Mouse (Mus musculus): ENCODE data around the gene Gcnt3. TPM values are rescaled to one million over a fixed set of nuclear protein-coding genes. Genes with fewer than 3 reads are reported as not detected.

Gcnt3 gene
- polyA plus RNA-seq (2014; fragmentation: Illumina TruSeq; extraction: RNeasy Lipid Tissue Mini Kit (QIAGEN cat#74804); ENCODE audit: low read depth, low replicate concordance): 5.4 TPM

DNA sequence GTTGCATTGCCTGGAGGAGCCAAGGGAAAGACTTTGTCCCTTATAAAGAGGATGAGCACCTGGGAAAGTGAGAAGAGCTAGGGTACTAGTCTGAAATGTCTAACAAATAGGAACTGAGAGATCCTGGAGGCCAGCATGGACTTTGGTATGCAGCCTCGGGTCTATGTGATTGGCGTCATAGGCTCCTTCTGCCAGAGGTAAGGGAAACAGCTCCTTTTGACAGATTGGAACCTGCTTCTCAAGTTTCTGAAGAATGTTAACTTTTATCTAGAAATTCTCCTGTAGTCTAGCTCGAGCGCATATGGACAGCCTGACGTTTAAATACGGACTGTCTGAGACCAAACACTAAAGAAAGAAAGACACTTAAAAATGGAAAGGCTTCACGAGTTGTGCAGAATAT lies at the start of gene Gcnt3:
Gcnt3 (minus strand) TSS at position 101 of the 400 bp plus-strand sequence.

DNA sequence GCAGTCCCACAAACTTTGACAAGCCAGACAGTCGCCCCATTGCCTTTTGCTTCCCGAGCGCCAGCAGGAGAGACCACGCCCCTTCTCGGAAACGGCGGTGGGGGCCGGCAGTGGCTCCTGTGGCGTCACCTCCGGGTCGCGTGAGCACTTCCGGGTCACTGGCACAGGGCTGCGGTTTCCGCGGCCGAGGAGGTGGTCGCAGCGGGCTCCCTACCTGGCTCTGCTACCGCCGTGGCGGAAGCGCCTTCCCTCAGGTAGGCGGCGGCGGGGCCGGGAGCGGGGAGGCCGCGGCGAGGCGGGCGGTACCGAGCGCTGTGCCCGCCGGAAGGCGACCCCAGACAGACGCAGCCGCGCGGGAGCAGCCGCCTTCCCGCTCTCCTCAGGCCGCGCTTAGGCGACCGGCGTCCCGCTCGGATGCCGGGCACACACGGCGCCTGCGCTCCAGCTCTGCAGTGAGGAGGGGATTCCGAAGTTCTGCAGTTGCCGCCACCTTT lies 25.4 kb downstream of the Gcnt3 start, which contains the start of gene Gtf2a2:
Gtf2a2 (plus strand) TSS at position 143 of the 494 bp plus-strand sequence.

DNA sequence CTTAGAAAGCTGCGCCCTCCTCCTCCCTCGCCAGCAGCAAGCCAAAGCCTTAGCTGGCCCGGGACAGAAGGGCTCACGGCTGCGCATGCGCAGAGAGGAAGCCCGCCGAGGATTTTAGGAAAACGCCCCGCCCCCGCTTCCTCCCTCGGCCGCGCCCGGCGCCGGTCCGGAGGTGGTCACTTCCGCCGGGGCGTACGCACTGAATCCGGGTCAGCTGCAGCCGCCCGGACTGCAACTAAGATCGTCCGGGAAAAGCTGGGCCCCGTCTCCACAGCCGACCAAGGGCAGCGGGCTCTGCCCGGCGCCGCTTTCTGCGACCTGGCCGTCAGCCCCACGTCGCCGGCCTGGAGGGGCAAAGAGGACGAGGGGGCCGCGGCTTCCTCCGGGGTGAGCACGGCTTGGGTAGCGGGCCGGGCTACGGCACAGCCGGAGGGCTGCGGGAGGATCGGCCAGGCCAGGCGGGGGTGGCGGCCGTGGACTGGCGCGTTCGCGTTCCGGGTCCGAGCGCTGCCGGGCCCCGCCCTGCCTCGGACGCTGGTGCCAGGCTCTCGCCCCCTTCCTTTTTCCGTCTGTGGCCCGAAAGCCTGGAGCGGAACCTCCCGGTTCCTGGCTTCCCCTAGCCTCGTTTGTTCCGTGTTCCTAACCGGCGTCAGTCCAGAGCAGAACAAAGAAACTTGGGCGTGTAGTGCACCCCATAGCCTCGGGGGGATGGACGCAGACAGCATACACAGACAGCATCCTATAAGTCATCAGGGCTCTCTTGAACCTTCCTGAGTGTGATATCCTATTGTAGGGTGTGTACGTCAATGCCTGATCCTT lies 48.4 kb downstream of the Gcnt3 start, which contains the start of gene Bnip2:
Bnip2 (plus strand) TSS at position 164 of the 819 bp plus-strand sequence.

Other genes with a start within 250 kb of the Gcnt3 start
- 77.8 TPM for gene Bnip2, start 48.6 kb downstream of the Gcnt3 start, polyA plus RNA-seq (2014; fragmentation: Illumina TruSeq; extraction: RNeasy Lipid Tissue Mini Kit (QIAGEN cat#74804); ENCODE audit: low read depth, low replicate concordance)
- 761 TPM for gene Gtf2a2, start 25.5 kb downstream of the Gcnt3 start, polyA plus RNA-seq (2014; fragmentation: Illumina TruSeq; extraction: RNeasy Lipid Tissue Mini Kit (QIAGEN cat#74804); ENCODE audit: low read depth, low replicate concordance)
- gene Fam81a, start 104.5 kb upstream of the Gcnt3 start, polyA plus RNA-seq (2014; fragmentation: Illumina TruSeq; extraction: RNeasy Lipid Tissue Mini Kit (QIAGEN cat#74804); ENCODE audit: low read depth, low replicate concordance): 0.38 TPM
- 3.4 TPM for gene Myo1e, start 169.3 kb upstream of the Gcnt3 start, polyA plus RNA-seq (2014; fragmentation: Illumina TruSeq; extraction: RNeasy Lipid Tissue Mini Kit (QIAGEN cat#74804); ENCODE audit: low read depth, low replicate concordance)

Data from testis, adult 10 weeks (tissue).